Mouse (Mus musculus): Measurements from ENCODE around the gene Gpx4. TPM values are rescaled to one million over a fixed set of nuclear protein-coding genes. Genes with fewer than 3 reads are reported as not detected.
A peak's percentile ranks its signal among the peaks of the same experiment; 100 is the strongest.

The Gpx4 gene
- polyA plus RNA-seq, 2 experiments from 2014 or later: 450 to 480 TPM

DNA sequence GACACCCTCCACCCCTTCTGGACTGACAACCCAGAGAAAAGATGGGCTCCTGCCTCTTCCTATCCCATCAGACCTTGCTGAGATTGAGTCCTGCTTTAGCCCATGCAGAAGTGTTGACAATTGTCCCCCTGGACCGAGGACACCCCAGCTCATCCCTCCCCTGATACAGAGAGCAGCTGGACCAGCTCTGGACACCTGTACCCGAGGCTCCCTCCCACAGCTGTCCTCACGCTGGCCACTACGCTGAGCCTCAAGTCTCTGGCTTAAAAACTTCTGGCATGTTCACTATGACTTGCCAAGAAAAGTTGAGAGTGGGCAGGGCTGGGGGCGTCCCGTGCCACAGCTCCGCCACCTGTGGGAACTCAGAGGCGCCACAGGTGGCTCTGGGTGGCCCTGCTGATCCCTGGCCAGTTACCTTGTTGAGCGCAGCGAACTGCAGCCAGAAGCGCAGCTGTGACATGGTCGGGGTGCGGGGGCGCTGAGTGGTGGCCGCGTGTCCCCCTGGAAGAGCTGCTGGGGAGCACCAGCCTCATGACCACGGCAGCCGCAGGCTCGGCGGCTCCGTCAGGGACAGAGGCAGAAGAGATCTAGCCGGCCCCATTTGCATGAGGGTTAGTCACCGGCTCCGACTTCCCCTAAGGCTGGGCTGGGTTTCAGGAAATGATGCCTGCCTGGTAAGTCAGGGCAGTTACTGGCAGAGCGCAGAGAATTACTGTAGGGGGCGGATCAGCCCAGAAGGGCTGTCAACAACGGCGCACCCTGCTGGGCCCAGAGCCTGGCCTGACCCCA, 28.0 kb downstream of the Gpx4 start:
- peak; percentile 97 for ATAC-seq

DNA sequence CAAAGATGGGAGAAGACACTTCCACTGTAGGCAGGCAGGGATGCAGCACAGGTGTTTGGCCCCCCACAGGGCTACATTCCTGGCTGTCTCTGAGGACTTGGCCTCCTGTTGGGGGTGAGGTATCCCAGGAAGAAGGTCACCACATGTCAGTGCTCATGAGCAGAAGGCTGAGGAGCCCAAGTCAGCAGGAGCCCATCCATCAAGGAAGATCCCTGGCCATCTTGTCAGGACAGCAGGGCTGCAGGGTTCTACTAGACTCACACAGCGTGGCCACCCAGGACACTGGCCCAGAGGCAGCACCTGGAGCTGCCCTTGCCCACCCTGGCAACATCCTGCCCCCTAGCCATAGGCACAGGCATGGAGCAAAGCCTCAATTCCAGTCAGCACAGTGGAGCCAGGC, 29.0 kb downstream of the Gpx4 start:
- no peak for ATAC-seq

DNA sequence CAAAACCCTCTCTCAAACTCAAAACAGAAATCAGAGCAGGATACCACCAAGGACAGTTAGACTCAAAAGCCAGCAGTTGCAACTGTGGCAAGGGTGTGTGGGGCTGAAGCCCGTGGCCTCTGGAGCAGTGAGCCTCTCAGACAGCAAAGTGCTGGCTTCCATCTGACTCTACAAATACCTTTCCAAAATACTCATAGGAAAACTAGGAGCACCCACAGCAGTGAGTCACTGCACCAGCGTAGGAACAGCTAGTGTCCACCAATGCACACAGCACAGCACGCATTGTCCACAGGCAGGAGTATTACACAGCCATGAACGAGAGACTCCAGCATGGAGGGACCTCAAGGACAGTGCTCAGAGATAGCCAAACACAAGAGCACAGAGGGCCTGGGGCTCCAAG, 29.4 kb downstream of the Gpx4 start:
- ATAC-seq: no peak

DNA sequence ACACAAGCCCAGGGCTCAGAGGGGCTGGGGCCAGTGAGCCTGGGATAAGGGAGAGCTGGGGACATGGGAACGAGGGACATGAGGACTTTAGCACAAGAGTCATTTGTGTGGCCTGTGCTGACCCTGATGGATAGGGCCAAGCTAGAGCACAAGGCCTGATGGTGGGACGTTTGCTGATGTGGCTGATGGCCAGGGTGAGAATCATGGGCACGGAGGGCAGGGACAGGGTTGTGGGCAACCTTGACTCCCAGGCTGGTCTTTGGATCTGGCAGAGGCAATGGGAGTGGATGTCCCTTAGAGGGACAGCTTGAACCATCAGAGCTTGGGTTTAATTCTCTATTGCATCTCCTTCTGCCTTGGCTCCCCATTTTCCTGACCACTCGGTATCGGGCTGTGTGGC, 30.3 kb downstream of the Gpx4 start:
- ATAC-seq: no peak

DNA sequence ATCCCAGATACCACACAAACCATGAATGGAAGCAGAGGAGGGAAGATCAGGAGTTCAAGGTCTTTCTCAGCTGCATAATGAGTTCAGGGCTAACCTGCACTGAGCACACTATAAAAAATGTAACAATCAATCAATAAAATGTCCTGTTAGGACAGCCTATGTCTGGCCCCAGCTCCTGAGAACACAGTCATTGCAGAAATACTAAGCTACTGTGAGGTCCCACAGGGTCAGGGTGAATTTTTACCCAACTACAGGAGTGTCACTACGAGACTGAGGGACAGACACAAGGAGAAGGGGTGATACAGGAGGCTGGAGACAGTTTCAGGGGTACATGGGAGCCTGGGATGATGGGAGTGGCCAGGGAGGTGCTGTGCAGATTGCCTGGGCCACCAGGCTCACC, 31.4 kb downstream of the Gpx4 start:
- no peak for ATAC-seq

DNA sequence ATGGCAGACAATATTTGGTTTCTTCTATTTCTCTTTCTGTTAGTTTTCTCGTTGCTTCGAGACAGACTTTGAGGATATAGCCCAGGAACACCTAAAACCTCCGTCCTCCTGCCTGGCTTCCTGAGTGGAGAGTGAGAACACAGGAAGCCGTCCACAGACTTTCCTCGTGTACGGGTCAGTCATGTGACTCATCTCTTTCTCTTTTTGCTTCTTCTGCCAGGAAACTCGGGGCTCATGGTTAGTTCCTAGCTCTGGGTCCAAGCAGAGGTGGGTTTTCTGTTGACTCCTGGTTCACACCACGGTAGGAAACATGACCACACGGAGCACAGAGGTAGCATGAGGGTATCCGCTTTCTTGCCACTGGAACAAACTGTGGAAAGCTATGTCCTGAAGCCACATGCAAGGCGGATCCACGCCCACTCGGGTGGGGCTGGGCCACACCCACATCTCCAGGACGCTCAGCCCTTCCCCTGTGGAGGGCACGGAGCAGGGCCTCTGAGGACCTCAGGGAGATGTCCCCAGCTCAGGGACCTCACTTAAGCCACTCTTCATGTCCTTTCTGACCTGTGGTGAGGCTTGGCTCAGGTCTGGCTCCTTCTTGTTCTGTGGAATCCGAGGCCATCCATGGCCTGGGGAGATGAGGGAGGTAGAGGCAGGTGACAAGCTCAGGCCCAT, 33.6 kb downstream of the Gpx4 start:
- ATAC-seq: no peak

DNA sequence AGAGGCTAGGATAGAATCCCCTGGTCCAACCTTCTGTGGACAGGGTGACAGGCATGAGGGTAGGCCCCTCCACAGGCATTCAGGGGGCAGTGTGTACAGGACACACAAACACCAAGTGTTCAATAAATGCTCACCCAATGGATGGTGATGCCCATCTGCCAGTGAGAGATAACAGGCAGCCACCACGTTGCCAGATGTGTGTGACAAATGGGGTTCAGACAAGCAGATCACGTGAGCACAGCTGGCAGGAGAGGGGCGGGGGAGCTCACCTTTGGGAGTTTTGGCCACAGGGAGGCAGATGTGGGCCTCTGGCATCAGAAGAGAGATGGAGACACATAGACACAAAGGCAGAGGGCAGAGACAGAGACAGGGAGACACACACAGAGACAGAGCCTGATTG, 34.1 kb downstream of the Gpx4 start:
- no peak for ATAC-seq

DNA sequence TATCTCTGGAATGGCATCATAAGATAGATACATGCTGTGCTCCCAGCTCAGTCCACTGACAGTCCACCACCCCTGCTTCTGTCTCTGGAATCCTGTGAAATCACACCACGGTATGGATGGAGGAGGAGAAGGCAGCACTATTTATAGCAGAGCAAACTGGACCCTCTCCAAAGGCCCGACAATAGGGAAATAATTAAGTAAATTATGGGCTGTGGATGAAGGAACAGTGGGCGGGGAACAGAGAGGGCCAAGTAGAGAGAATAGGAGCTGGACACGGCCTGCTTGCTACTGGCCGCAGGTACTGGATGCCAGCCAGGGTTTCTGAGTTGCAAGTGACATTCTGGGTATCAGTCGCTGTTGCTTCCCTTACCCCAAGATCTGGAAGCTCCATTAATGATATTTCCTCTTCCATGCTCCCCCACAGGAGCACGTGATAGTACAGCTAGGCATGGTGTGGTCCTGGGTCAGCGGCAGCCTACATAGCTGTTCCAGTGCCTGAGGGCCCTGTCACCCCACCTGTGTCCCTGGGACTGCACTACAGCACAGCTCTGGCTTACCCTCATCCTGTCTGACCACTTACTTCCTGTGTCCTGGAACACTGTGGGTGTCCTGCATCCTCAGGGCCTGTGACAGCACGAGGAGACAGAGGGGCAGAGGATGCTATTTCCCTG, 38.0 kb downstream of the Gpx4 start:
- no peak for ATAC-seq

DNA sequence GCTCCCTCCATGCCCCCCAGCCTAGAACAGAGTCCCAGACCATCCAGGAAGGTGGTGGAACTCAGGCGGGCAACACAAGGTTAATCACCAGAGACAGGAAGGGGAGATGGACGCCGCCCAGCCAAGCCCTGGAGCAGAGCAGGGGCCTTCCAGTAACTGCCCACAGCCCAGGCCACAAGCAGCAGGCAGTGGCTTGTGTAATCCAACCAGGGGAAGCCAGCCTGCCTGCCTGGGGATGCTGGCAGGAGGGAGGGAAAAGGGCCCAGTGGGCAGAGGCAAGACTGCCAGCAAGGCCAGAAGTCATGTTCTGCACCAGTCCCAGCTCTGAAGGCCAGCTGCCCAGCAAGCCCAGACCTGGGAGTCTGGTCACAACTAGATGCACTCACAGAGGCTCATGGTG, 39.9 kb downstream of the Gpx4 start:
- no peak for ATAC-seq

DNA sequence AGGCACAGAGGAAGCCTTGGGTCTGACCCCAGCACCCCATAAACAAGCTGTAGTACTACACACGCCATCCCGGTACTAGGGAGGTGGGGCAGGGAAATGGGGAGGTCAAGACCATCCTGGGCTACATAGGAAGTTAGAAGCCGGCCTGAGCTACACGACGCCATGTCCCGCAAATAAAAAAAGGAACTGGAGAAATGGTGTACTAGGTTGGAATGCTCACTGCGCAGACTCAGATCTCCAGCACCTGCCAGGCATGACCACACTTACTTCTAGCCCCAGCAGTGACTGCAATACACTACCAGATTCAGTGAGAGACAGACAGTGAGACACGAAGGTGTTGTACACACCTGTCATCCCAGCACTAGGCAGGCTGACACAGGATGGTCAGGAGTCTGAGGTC, 40.5 kb downstream of the Gpx4 start:
- no peak for ATAC-seq

DNA sequence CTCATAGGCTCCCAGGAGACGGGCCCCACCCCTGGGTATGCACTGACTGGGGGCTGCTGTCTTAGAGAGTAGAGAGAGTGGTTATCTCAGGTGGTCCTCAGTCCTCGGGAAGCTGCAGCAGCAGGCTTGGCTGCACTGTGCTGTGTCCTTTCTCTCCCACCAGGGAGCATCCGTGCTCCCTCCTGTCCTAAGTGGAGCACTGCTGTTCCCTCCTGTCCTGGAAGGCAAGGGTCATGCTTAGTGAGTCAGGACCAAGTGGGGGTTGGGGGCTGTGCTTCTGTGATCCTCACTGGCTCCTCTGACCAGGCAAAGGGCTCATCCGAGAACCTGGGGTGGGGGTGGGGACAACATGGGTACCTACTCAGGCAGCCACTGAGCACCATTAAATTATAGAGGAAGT, 42.2 kb downstream of the Gpx4 start:
- no peak for ATAC-seq

DNA sequence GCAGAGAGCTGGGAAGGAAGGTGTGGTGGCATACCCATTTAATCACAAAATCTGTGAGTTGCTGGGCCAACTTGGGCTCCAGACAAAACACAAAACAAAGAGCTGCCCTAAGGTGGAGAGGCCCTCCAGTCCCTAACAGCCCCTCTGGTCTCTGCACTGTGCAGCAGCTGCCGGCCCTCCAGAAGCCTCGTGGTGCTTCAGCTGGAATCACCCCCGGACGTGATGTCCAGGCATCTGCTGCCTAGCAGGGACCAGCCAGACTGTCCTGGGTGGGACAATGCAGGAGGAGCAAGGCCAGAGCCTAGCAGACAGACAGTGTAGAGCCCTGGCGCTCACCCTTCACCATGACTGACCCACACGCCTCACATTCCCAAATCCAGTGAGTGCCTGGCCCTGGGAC, 44.6 kb downstream of the Gpx4 start:
- ATAC-seq: no peak

DNA sequence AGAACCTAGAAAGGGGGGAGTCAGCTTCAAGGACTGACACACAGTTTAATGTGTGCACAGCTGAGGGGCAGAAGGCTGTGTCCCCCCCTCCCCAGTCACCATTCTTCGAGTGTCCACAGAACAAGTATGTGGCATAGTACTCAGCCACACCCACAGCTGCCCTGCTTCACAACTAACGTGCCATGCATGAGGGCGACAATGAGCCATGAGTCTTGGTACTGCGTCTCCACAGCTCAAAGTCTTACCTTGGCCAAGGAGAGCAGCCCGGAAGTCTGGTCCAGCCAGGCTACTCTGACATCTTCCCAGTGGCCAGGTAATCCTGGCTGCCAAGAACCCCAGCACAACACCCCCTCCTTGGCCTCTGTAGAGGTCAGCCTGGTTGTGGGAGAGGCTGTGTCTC, 45.7 kb downstream of the Gpx4 start:
- no peak for ATAC-seq

DNA sequence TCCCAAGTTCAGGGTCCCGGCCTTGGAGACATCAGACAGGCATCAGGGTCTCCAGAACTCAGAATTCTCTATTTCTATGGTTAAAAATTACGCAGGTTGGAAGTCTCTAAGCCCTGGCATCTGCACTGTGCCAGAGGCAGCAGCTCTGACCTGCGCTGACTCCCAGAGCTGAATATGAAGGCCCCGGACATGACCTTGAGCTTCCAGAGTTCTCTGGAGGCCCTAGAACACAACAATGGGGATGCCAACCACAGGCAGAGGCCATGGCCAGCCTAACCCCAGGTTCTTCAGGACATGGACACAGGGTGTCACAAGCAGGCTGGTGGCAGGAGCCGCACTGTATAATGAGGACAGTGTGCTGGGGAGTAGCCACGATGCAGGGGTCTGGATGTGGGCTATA, 47.1 kb downstream of the Gpx4 start:
- no peak for ATAC-seq

DNA sequence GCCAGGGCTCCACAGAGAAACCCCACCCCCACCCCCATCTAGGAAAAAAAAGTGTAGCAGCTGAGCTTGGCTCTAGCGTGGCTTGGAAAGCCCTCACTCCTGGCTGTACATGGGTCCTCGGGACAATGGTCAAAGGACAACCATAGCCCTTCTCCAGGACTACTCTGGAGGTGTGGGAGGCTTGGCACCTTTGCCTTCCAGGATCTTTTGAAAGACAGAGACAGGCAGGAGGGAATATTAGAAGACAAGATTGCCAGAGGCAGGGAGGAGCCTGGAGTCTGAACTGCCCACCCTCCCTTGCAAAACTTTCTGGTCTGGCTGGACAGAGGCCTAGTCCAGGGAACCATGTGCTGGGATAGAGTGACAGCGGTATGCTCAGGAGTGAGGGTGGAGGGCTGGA, 47.7 kb downstream of the Gpx4 start:
- no peak for ATAC-seq

DNA sequence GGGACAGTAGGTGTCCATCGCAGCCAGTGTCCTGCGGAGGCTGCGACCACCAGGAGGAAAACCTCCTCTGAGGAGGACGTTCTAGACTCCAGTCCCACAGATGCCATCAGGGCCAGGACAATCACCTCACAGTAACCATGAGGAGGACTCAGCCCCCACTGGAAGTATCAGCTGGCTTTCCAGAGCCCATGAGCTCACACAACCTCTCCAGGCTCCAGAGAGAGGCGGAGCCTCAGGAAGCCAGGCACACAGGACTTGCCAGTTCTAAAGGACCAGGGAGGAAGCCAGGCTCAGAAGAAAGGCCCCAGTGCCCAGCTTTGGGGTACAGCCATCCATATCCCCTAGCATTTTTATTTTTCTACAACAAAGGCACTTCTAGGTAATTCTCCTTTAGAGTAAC, 48.6 kb downstream of the Gpx4 start:
- no peak for ATAC-seq

DNA sequence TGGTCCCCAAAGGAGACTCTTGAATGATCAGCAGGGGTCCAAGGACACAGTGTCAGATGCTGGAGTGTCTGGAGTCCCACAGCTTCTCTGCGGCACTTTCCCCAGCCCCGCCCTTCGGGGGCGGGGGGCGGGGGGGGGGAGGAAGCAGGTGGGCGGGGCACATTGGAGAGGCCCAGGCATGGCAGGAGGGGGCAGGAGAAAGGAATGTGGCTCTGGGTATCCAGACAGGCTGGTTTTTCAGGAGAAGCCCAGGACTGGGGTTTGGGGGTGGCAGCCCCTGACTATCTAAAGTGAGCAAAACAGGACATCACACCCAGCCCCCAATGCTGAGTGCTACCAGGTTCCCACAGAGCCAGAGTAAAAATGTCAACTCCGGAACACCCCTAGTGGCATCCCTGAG, 50.3 kb downstream of the Gpx4 start:
- ATAC-seq: no peak

DNA sequence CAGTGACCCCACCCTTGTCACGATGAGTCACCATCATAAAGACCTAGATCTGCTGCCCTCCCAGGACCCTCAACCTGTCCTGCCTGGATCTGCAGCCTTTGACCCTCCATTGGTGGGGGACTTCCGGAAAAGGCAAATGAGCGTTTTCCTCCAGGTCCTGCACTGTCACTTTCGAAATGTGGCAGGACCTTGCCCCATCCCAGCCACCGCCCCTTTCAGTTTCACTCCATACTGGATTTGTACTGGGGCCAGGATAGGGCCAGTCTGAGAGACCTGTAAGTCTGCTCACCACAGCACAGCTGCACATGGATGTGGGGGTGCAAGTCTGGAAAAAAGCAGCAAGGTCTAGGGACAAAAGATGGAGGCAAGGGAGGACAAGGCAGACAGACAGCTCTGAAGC, 51.7 kb downstream of the Gpx4 start:
- no peak for ATAC-seq

DNA sequence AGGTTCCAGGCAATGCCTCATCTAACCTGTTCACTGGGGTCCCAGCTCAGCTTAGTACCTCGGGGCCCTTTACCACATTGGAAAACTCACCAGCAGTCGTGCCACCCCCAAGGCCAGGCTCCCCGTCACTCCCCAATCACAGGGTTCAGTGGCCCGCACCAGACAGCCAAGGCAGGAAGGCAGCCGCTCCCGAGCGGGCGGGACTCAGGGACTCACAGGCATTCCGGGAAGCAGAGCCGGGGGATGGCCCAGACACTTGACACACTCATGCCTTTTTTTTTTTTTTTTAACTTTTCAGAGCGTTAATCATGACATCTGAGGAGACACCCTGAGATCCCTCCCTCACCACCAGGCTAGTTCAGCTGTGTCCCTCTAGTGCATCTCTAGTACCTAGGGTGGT, 54.0 kb downstream of the Gpx4 start:
- ATAC-seq: no peak

DNA sequence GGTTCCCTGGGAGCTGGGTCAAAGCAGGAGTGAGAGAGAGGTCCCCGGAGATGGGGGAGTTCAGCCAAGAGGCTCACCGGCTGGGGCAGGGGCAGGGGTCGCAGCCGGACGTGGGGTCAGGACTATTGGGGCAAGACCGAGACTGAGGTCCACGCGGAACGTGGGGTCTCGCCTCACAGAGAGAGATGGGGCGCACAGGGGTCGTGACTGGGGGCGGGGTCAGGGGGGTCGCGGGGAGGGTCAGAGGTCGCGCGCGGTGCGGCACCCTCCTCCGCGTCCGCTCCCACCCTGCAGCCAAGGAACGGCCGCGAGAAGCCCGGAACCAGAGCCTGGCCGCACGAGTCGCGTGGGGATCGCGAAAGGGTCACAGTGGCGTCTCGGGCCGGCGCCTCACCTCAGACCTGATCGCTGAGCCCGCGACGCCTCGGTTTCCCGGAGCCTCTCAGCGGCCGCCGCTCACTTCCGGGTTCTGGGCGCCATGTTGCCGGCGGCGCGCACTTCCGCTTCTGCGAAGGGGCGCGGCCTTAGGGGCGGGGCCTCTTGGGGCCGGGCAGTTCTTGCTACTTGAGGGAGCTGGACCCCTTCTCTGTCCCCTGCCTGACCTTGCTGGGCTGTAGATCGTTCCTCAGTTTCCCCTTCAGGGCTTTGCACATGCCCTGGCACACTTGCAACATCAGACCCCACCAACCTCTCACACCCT, 55.4 kb downstream of the Gpx4 start:
- peak; percentile 98 for ATAC-seq

DNA sequence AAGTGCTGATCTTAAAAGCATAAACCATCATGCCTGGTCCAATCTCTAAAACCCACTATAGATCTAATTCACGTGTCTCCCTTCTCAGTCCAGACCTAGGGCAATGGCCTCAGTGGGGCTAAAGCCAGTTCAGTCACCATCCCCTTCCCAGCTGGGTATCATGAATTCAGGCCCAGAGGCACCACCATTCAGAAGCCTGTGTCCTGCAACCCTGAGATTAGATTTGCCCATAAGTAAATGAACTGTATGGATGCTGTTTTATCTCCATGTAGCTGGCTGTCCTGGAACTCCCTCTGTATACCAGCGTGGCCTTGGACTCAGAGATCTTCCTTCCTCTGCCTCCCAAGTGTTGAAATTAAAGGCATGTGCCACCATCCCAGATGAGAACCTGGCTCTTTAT, 56.1 kb downstream of the Gpx4 start:
- ATAC-seq: no peak

DNA sequence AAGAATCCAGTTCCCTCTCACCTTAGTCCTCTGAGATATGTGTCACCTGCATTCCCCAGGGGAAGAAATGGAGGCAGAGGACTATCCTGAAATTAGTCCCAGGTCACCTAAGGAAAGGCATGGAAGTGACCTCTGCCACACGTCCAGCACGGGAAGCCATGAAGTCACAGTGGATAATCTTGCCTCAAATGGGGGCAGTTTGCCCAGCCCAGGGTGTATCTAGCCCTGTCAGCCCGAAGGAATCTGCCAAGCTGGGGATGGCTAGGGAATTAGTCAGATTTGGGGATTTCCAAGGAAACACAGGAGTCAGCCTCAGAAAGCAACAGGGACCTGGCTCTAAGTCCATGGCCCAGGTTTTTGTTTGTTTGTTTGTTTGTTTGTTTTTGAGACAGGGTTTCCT, 57.2 kb downstream of the Gpx4 start:
- no peak for ATAC-seq

DNA sequence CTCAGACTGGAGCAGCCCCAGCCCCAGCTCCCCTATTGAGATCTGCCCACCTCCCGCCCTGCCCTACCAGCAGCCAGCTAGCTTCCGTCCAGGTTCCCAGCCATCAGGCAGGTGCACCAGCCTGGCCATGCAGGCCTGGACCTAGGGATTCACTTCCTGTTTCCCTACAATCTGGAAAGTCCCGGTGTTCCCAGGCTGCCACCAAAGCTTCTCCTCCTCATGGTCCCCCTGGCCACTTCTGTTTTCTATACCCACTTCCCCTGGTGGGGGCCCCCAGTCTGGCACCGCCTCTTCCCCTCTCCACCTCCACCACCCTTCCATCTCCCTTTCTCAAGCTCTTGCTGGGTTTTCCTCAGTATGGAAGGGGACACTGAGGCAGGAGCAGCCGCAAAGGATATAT, 58.5 kb downstream of the Gpx4 start, which contains the start of gene Sbno2:
Gene Sbno2, minus strand, starts transcription at position 112 of the 400 bp plus-strand sequence.
- no peak for ATAC-seq
